Mouse (Mus musculus): ENCODE data around the gene Rnf212.
"Not testable (repeated sequence)": the region's sequence is repeated elsewhere in the genome, so short reads cannot be mapped to it uniquely, and the experiment has no call there.

Gene Rnf212

GRCm38 (mm10) chr5:108774630-108775306 is at the start of gene Rnf212:
Gene Rnf212, minus strand, starts transcription at chr5:108774982.
- DNase-seq = no peak

- DNase-seq = peak; percentile 15 to 44
These were observed 48.5 kb upstream of the Rnf212 start for GRCm38 (mm10) chr5:108823276-108823675.

GRCm38 (mm10) chr5:108808750-108809149 is 34.0 kb upstream of the Rnf212 start, which contains the start of gene Vmn2r8:
Gene Vmn2r8, minus strand, starts transcription at chr5:108808850.
- not testable (repeated sequence) for DNase-seq

GRCm38 (mm10) chr5:108803646-108804045 is 28.9 kb upstream of the Rnf212 start:
- no peak for DNase-seq

GRCm38 (mm10) chr5:108795263-108795662 is 20.5 kb upstream of the Rnf212 start, which contains the start of gene Tmed11:
Gene Tmed11, minus strand, starts transcription at chr5:108795363.
- DNase-seq = not testable (repeated sequence)

- peak; percentile 20 to 35 for DNase-seq
These were observed 15.6 kb upstream of the Rnf212 start for GRCm38 (mm10) chr5:108790385-108790784.

GRCm38 (mm10) chr5:108760002-108760401 is 14.8 kb downstream of the Rnf212 start:
- no peak for DNase-seq

GRCm38 (mm10) chr5:108758396-108758795 is 16.4 kb downstream of the Rnf212 start:
- DNase-seq = peak; percentile 11 to 19

- DNase-seq = not testable (repeated sequence)
These were observed 23.5 kb downstream of the Rnf212 start for GRCm38 (mm10) chr5:108751258-108751657.

- no peak for DNase-seq
These were observed 24.2 kb downstream of the Rnf212 start for GRCm38 (mm10) chr5:108750328-108751210.

GRCm38 (mm10) chr5:108744629-108745028 is 30.2 kb downstream of the Rnf212 start:
- DNase-seq = no peak

- peak in 1 of 2 experiments; percentile 8 for DNase-seq
These were observed 30.9 kb downstream of the Rnf212 start for GRCm38 (mm10) chr5:108743856-108744255.

GRCm38 (mm10) chr5:108742596-108742995 is 32.2 kb downstream of the Rnf212 start:
- DNase-seq = no peak

- DNase-seq = no peak
These were observed 32.9 kb downstream of the Rnf212 start for GRCm38 (mm10) chr5:108741844-108742243.

- DNase-seq = no peak
These were observed 47.4 kb downstream of the Rnf212 start for GRCm38 (mm10) chr5:108727425-108727824.

GRCm38 (mm10) chr5:108726557-108727248 is 48.1 kb downstream of the Rnf212 start:
- peak; percentile 85 to 89 for DNase-seq

- DNase-seq = no peak
These were observed 50.8 kb downstream of the Rnf212 start for GRCm38 (mm10) chr5:108724006-108724405.

- DNase-seq = no peak
These were observed 55.0 kb downstream of the Rnf212 start for GRCm38 (mm10) chr5:108719761-108720160.

- peak; percentile 71 to 72 for DNase-seq
These were observed 56.7 kb downstream of the Rnf212 start for GRCm38 (mm10) chr5:108718051-108718450.

- DNase-seq = no peak
These were observed 58.8 kb downstream of the Rnf212 start for GRCm38 (mm10) chr5:108715974-108716373.

GRCm38 (mm10) chr5:108714149-108714548 is 60.6 kb downstream of the Rnf212 start:
- peak; percentile 69 to 73 for DNase-seq

GRCm38 (mm10) chr5:108713691-108714090 is 61.1 kb downstream of the Rnf212 start:
- DNase-seq = peak in 1 of 2 experiments; percentile 29

- no peak for DNase-seq
These were observed 61.7 kb downstream of the Rnf212 start for GRCm38 (mm10) chr5:108713096-108713495.
